21 mouse cellular contexts compared by ENCODE assay signal in the genomic region with DNA sequence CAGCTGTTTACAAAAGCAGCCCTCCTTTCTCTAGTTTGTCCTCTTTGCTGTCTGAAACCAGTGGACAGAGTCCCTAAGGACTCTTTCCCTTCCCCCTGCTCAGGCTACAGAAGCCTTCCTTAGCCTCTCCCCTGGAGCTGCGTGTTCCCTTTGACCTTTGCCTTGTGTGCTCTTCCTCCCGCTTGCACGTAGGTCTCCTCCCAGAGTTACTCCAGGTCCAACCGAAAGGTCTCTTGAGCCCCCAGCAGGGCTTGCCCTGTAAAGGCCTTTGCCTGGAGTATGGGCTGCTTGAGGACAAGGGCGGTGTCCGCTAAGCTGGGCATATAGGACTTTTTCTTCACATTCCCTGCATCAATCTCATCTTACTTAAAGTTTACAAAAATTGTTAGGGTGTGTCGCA. TPM values are rescaled to one million over a fixed set of nuclear protein-coding genes. Genes with fewer than 3 reads are reported as not detected.
A peak's percentile ranks its signal among the peaks of the same experiment; 100 is the strongest.
DNase-seq lines count a peak whose midpoint lies in the region; TF ChIP-seq lines count a peak whose summit lies in the region.
"Had no signal": no experiment of that assay in that cellular context is flagged by ENCODE, and none has a peak within 500 bp of the region (broad histone marks: within the 10 kb centered on the region; RNA-seq: fewer than 3 reads in every experiment).

No protein-coding gene starts in this region.

- H3K36me3 ChIP-seq in E14TG2a.4 (ENCODE audit: insufficient read depth, low read length) (no peaks in the 10 kb centered on the region), ES-Bruce4 (ENCODE audit: control insufficient read depth, insufficient read depth, low read length, poor library complexity, severe bottlenecking) (no peaks in the 10 kb centered on the region)
- H3K36me3 ChIP-seq: embryonic facial prominence, embryonic 12.5 days; hindbrain, embryonic 15.5 days; limb, embryonic 13.5 days; stomach, embryonic 15.5 days had no signal

- TF ChIP-seq EP300 in ES-Bruce4 (IDR thresholded peaks at IDR 0.05; ENCODE audit: insufficient read depth, low read depth, low read length) = 0 out of 2 replicates have a peak, but pooled peaks have one; percentile 15

- H3K9ac ChIP-seq in ES-Bruce4 (ENCODE audit: low read depth, poor library complexity, severe bottlenecking) = no peak overlapping the region
- H3K9ac ChIP-seq: embryonic facial prominence, embryonic 12.5 days; forebrain, postnatal 0 days; hindbrain, embryonic 15.5 days; limb, embryonic 13.5 days; stomach, embryonic 15.5 days had no signal

- no peak overlapping the region for H3K27ac ChIP-seq in ES-Bruce4 (ENCODE audit: insufficient read depth, low read length)
- H3K27ac ChIP-seq: embryonic facial prominence, embryonic 12.5 days; hindbrain, embryonic 15.5 days; limb, embryonic 13.5 days; stomach, embryonic 15.5 days had no signal

- H3K9me3 ChIP-seq in E14TG2a.4 (ENCODE audit: low read length) (0 out of 2 replicates have a peak, but pooled peaks cover 2% of the 10 kb centered on the region), ES-Bruce4 (replicated peaks; ENCODE audit: control insufficient read depth, insufficient read depth, low read length, poor library complexity, severe bottlenecking) (no peaks in the 10 kb centered on the region)
- H3K9me3 ChIP-seq: embryonic facial prominence, embryonic 12.5 days; hindbrain, embryonic 15.5 days; limb, embryonic 13.5 days; stomach, embryonic 15.5 days had no signal

- no peak for TF ChIP-seq POLR2A in ES-Bruce4 (IDR thresholded peaks at IDR 0.05; ENCODE audit: insufficient read depth, low read length)

- peaks cover 11% of the 10 kb centered on the region for H3K27me3 ChIP-seq in E14TG2a.4 (ENCODE audit: insufficient read depth, low read length)
- H3K27me3 ChIP-seq in ES-Bruce4 (ENCODE audit: control insufficient read depth, insufficient read depth, low read length, poor library complexity, severe bottlenecking) = peaks cover 5% of the 10 kb centered on the region; the same call in 1 of the 2 replicates

- H3K4me3 ChIP-seq in E14TG2a.4 (replicated peaks; ENCODE audit: low read length) (0 out of 2 replicates have a peak overlapping the region, but pooled peaks have one; percentile 10), ES-Bruce4 (ENCODE audit: low read depth, low read length) (no peak overlapping the region)
- H3K4me3 ChIP-seq: embryonic facial prominence, embryonic 12.5 days; hindbrain, embryonic 15.5 days; limb, embryonic 13.5 days; stomach, embryonic 15.5 days had no signal

- DNase-seq in kidney, adult 9 months = peak; percentile 62
- DNase-seq in kidney, adult 8-10 months = no peak
- DNase-seq in kidney, postnatal 14 days = peak; percentile 36
- no peak for DNase-seq in gastrocnemius, postnatal 25 days
- no peak for DNase-seq in testis, postnatal 10 days (ENCODE audit: low spot score)
- DNase-seq: adrenal gland, postnatal 36 days; cerebellum, adult 11-12 months; cerebellum, postnatal 10 days; forebrain, postnatal 0 days; gastrocnemius, postnatal 36 days; lung, adult 2 months; lung, postnatal 14 days; right cerebral cortex, postnatal 4 days; thymus, adult 18-20 months; thymus, postnatal 36 days had no signal

- peaks cover 36% of the 10 kb centered on the region for H3K4me1 ChIP-seq in E14TG2a.4 (replicated peaks; ENCODE audit: low read depth, low read length)
- no peaks in the 10 kb centered on the region for H3K4me1 ChIP-seq in ES-Bruce4 (ENCODE audit: control insufficient read depth, insufficient read depth, low read length)
- H3K4me1 ChIP-seq: embryonic facial prominence, embryonic 12.5 days; hindbrain, embryonic 15.5 days; limb, embryonic 13.5 days; stomach, embryonic 15.5 days had no signal

- no peak for TF ChIP-seq CTCF in E14TG2a.4 (conservative IDR thresholded peaks at IDR 0.05; ENCODE audit: low read length)
- no peak for TF ChIP-seq CTCF in ES-Bruce4 (IDR thresholded peaks at IDR 0.05; ENCODE audit: low read depth, low read length)

RNA-seq across cellular contexts. Expression of a gene that starts 5.9 kb away (rescaled TPM):
- 7.0 and 7.4 TPM in 2 replicates for polyA plus RNA-seq in ES-Bruce4 (2011; ENCODE audit: insufficient read depth, insufficient read length, low read depth, missing spikeins)
- 1 to 10 TPM; 5.2 to 8.3 TPM for total RNA-seq in gastrocnemius, postnatal 25 days (2021)

Comparison
In these comparisons a context has a peak if more than half of its experiments do, and no peak if none do; other contexts are left out.
1. DNase-seq: peak in kidney, adult 9 months (single experiment) and kidney, postnatal 14 days (single experiment); none in kidney, adult 8-10 months (0 of 2), gastrocnemius, postnatal 25 days (single experiment) and testis, postnatal 10 days (single experiment).